Mouse (Mus musculus): Measurements from ENCODE around the gene Wdr76. TPM values are rescaled to one million over a fixed set of nuclear protein-coding genes. Genes with fewer than 3 reads are reported as not detected.
A peak's percentile ranks its signal among the peaks of the same experiment; 100 is the strongest.

Wdr76 gene
- polyA plus RNA-seq, 1 experiment from 2014 or later = 4.2 TPM

GRCm38 (mm10) chr2:121551271-121551670 lies 44.7 kb downstream of the Wdr76 start:
- ATAC-seq (ENCODE audit: low read depth) = no peak
- Histone ChIP-seq H3K4me3 (ENCODE audit: low read depth, low read length) (no peak overlapping the region), H3K4me1 (ENCODE audit: control insufficient read depth, insufficient read depth, low read length) (no peaks in the 10 kb centered on the region), H3K27me3 (ENCODE audit: control insufficient read depth, insufficient read depth, low read length) (no peaks in the 10 kb centered on the region), H3K4me2 (ENCODE audit: low read depth, low read length) (no peak overlapping the region), H3K36me3 (ENCODE audit: control insufficient read depth, insufficient read depth, low read length) (peaks cover 37% of the 10 kb centered on the region), H3K27ac (ENCODE audit: low read depth, low read length) (no peak overlapping the region), H3K9ac (replicated peaks; ENCODE audit: low read depth, low read length) (no peak overlapping the region), H3K9me3 (ENCODE audit: control insufficient read depth, low read length) (no peaks in the 10 kb centered on the region)
- 86% methylated on average over 8 of the region's 8 CpGs for WGBS

- Histone ChIP-seq H3K4me1 (ENCODE audit: control insufficient read depth, insufficient read depth, low read length) (no peaks in the 10 kb centered on the region), H3K4me2 (ENCODE audit: low read depth, low read length) (no peak overlapping the region), H3K9me3 (ENCODE audit: control insufficient read depth, low read length) (no peaks in the 10 kb centered on the region), H3K27me3 (ENCODE audit: control insufficient read depth, insufficient read depth, low read length) (no peaks in the 10 kb centered on the region), H3K27ac (ENCODE audit: low read depth, low read length) (no peak overlapping the region), H3K4me3 (ENCODE audit: low read depth, low read length) (no peak overlapping the region), H3K36me3 (ENCODE audit: control insufficient read depth, insufficient read depth, low read length) (peaks cover 19% of the 10 kb centered on the region), H3K9ac (replicated peaks; ENCODE audit: low read depth, low read length) (no peak overlapping the region)
- 95% methylated on average over 3 of the region's 3 CpGs for WGBS
- ATAC-seq (ENCODE audit: low read depth) = no peak
Observed at GRCm38 (mm10) chr2:121563117-121563516, 56.6 kb downstream of the Wdr76 start.

DNA sequence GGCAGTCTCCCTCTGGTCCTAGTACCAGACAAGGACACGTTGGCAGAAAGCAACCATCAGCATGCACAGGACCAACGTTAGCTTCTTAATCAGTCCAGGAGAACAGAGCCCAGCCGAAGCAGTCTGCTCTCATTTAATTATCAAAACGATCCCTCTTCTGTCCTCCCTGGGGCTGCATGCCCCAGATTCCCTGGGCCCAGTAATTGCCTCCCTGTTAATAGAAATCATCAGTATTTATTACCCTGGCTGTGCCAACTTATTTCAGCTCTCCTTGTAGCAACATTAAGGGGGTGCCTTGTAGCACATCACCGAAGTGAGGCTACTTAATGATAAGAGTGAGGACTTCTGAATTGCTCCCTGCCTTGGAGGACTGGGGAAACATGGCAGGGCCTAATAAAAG lies 59.4 kb downstream of the Wdr76 start:
- peaks cover 14% of the 10 kb centered on the region for H3K36me3 ChIP-seq (ENCODE audit: control insufficient read depth, insufficient read depth, low read length)
- H3K9me3 ChIP-seq (ENCODE audit: control insufficient read depth, low read length) = no peaks in the 10 kb centered on the region
- ATAC-seq (ENCODE audit: low read depth) = no peak
- no peak overlapping the region for H3K27ac ChIP-seq (ENCODE audit: low read depth, low read length)
- H3K27me3 ChIP-seq (ENCODE audit: control insufficient read depth, insufficient read depth, low read length) = no peaks in the 10 kb centered on the region
- H3K4me3 ChIP-seq (ENCODE audit: low read depth, low read length) = no peak overlapping the region
- no peak overlapping the region for H3K4me2 ChIP-seq (ENCODE audit: low read depth, low read length)
- no peak overlapping the region for H3K9ac ChIP-seq (replicated peaks; ENCODE audit: low read depth, low read length)
- 30% methylated on average over 5 of the region's 5 CpGs for WGBS
- H3K4me1 ChIP-seq (ENCODE audit: control insufficient read depth, insufficient read depth, low read length) = no peaks in the 10 kb centered on the region

DNA sequence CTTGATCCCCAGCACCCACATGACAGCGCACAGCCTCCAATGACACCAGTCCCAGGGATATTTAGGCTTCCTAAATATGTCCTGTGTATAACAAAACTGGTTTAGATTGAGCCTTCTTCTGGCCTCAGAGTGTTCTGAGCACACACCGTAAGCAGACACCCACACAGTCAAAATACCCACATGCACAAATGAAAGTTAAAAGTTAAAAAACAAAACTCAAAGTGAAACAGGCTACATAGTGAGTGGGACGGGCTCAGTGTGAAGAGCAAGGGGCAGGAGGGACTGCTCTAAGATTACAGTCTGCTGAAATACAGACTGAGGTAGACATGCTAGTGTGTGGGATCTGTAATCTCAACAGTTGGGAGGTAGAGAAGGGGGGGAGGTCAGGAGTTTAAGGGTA lies 63.5 kb downstream of the Wdr76 start:
- no peak for ATAC-seq (ENCODE audit: low read depth)
- Histone ChIP-seq H3K4me1 (ENCODE audit: control insufficient read depth, insufficient read depth, low read length) (no peaks in the 10 kb centered on the region), H3K4me2 (ENCODE audit: low read depth, low read length) (no peak overlapping the region), H3K9ac (replicated peaks; ENCODE audit: low read depth, low read length) (no peak overlapping the region), H3K27me3 (ENCODE audit: control insufficient read depth, insufficient read depth, low read length) (no peaks in the 10 kb centered on the region), H3K36me3 (ENCODE audit: control insufficient read depth, insufficient read depth, low read length) (peaks cover 15% of the 10 kb centered on the region; the same call in 1 of the 2 replicates), H3K4me3 (ENCODE audit: low read depth, low read length) (no peak overlapping the region), H3K9me3 (ENCODE audit: control insufficient read depth, low read length) (no peaks in the 10 kb centered on the region), H3K27ac (ENCODE audit: low read depth, low read length) (no peak overlapping the region)
- WGBS = 96% methylated on average over 3 of the region's 3 CpGs

DNA sequence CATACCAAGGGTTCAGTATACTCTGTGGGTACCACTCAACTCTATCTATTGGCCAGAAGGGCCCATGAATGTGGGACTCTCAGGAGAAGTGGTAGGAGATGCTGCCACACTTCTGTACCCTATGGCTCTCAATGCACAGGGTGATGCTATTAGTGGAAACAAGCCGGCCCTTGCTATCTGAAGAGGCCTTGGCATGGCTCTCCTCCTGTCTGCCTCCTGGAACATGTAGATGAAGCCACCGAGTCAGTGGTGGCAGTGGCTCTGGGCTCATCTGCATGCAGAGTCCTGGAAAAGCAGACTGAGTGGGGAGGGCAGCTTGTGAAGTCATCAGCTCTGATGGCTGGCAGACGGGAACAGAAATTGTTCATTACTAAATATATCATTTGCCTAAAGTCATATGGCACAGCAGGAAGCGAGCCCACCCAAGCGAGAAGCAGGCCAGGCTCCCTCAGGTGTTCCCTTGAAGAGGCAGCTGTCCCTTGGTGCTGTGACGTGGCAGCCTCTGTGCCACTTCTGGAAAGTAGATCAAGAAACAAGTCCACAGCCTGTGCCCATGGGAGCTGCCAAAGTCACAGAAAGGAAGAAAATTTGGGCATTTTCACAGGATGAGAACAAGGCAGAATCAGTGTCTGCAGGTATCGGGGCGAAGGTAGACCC lies 64.6 kb downstream of the Wdr76 start:
- no peak for ATAC-seq (ENCODE audit: low read depth)
- Histone ChIP-seq H3K4me2 (ENCODE audit: low read depth, low read length) (no peak overlapping the region), H3K27me3 (ENCODE audit: control insufficient read depth, insufficient read depth, low read length) (no peaks in the 10 kb centered on the region), H3K4me1 (ENCODE audit: control insufficient read depth, insufficient read depth, low read length) (no peaks in the 10 kb centered on the region), H3K9ac (replicated peaks; ENCODE audit: low read depth, low read length) (no peak overlapping the region), H3K36me3 (ENCODE audit: control insufficient read depth, insufficient read depth, low read length) (peaks cover 15% of the 10 kb centered on the region; the same call in 1 of the 2 replicates), H3K4me3 (ENCODE audit: low read depth, low read length) (no peak overlapping the region), H3K27ac (ENCODE audit: low read depth, low read length) (no peak overlapping the region), H3K9me3 (ENCODE audit: control insufficient read depth, low read length) (no peaks in the 10 kb centered on the region)
- WGBS = 79% methylated on average over 8 of the region's 8 CpGs

DNA sequence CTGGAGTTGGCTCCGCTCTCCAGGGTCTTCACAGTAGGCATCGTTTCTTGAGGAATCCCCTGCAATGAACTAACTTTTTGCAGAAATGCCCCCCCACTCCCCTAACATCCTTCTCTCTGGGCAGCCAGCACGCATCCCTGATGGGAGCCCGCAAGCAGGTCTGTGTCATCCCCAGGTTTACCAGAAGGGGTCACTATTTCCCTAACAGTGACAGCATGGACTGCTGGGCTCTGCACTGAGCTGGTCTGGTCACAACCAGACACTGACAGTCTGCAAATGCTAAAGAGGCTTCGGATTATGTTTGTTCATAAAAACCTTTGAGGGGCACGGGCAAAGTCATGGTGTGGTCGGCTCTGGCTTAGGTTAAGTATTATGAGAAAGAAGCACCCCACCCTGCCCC lies 65.3 kb downstream of the Wdr76 start:
- Histone ChIP-seq H3K9me3 (ENCODE audit: control insufficient read depth, low read length) (no peaks in the 10 kb centered on the region), H3K4me3 (ENCODE audit: low read depth, low read length) (no peak overlapping the region), H3K4me1 (ENCODE audit: control insufficient read depth, insufficient read depth, low read length) (no peaks in the 10 kb centered on the region), H3K27me3 (ENCODE audit: control insufficient read depth, insufficient read depth, low read length) (no peaks in the 10 kb centered on the region), H3K9ac (replicated peaks; ENCODE audit: low read depth, low read length) (no peak overlapping the region), H3K27ac (ENCODE audit: low read depth, low read length) (no peak overlapping the region), H3K4me2 (ENCODE audit: low read depth, low read length) (no peak overlapping the region), H3K36me3 (ENCODE audit: control insufficient read depth, insufficient read depth, low read length) (peaks cover 15% of the 10 kb centered on the region; the same call in 1 of the 2 replicates)
- peak; percentile 93 for ATAC-seq (ENCODE audit: low read depth)
- WGBS = 22% methylated on average over 7 of the region's 7 CpGs

GRCm38 (mm10) chr2:121574066-121574630 lies 67.6 kb downstream of the Wdr76 start:
- H3K4me2 ChIP-seq (ENCODE audit: low read depth, low read length) = no peak overlapping the region
- 87% methylated on average over 9 of the region's 9 CpGs for WGBS
- H3K4me3 ChIP-seq (ENCODE audit: low read depth, low read length) = no peak overlapping the region
- no peak for ATAC-seq (ENCODE audit: low read depth)
- no peak overlapping the region for H3K27ac ChIP-seq (ENCODE audit: low read depth, low read length)
- H3K4me1 ChIP-seq (ENCODE audit: control insufficient read depth, insufficient read depth, low read length) = no peaks in the 10 kb centered on the region
- no peak overlapping the region for H3K9ac ChIP-seq (replicated peaks; ENCODE audit: low read depth, low read length)
- no peaks in the 10 kb centered on the region for H3K9me3 ChIP-seq (ENCODE audit: control insufficient read depth, low read length)
- H3K36me3 ChIP-seq (ENCODE audit: control insufficient read depth, insufficient read depth, low read length) = peaks cover 9% of the 10 kb centered on the region; the same call in 1 of the 2 replicates
- H3K27me3 ChIP-seq (ENCODE audit: control insufficient read depth, insufficient read depth, low read length) = no peaks in the 10 kb centered on the region

GRCm38 (mm10) chr2:121575741-121576201 lies 69.2 kb downstream of the Wdr76 start:
- WGBS = 54% methylated on average over 8 of the region's 8 CpGs
- no peak for ATAC-seq (ENCODE audit: low read depth)

DNA sequence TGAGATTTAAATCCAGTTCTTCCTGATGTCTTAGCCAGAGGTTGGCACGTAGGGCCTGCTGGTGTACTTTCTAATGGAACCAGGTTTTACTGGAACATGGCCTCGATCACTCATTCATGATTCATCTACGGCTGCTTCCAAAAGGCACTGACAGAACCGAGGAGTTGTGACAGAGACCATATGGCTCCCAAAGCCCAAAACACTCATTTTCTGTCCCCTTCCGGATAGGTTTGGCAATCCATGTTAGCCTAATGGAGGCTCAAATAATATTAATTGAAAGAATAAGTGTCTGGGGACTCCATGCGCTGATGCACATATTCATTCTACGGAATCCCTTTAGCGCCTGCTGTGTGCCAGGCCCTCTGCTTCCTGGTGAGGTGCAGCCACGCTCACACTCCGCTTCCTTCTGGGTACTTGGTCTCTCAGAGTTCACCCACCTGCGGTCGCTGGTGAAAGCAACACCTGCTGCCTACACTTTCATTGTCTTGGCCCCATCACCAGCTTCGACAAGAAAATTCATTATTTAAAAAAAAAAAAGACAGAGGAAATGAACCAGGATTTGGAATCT lies 76.4 kb downstream of the Wdr76 start:
- no peak overlapping the region for H3K9ac ChIP-seq (replicated peaks; ENCODE audit: low read depth, low read length)
- WGBS = 67% methylated on average over 13 of the region's 13 CpGs
- ATAC-seq (ENCODE audit: low read depth) = no peak
- no peak overlapping the region for H3K27ac ChIP-seq (ENCODE audit: low read depth, low read length)
- no peaks in the 10 kb centered on the region for H3K9me3 ChIP-seq (ENCODE audit: control insufficient read depth, low read length)
- H3K36me3 ChIP-seq (ENCODE audit: control insufficient read depth, insufficient read depth, low read length) = 0 out of 2 replicates have a peak, but pooled peaks cover 4% of the 10 kb centered on the region
- no peaks in the 10 kb centered on the region for H3K27me3 ChIP-seq (ENCODE audit: control insufficient read depth, insufficient read depth, low read length)
- no peak overlapping the region for H3K4me3 ChIP-seq (ENCODE audit: low read depth, low read length)
- H3K4me1 ChIP-seq (ENCODE audit: control insufficient read depth, insufficient read depth, low read length) = no peaks in the 10 kb centered on the region
- no peak overlapping the region for H3K4me2 ChIP-seq (ENCODE audit: low read depth, low read length)

More at GRCm38 (mm10) chr2:121575741-121576201, 69.2 kb downstream of the Wdr76 start:
- no peaks in the 10 kb centered on the region for H3K27me3 ChIP-seq (ENCODE audit: control insufficient read depth, insufficient read depth, low read length)
- no peak overlapping the region for H3K4me3 ChIP-seq (ENCODE audit: low read depth, low read length)
- H3K36me3 ChIP-seq (ENCODE audit: control insufficient read depth, insufficient read depth, low read length) = peaks cover 5% of the 10 kb centered on the region; the same call in 1 of the 2 replicates
- H3K9ac ChIP-seq (replicated peaks; ENCODE audit: low read depth, low read length) = no peak overlapping the region
- H3K4me1 ChIP-seq (ENCODE audit: control insufficient read depth, insufficient read depth, low read length) = no peaks in the 10 kb centered on the region
- H3K4me2 ChIP-seq (ENCODE audit: low read depth, low read length) = no peak overlapping the region
- no peaks in the 10 kb centered on the region for H3K9me3 ChIP-seq (ENCODE audit: control insufficient read depth, low read length)
- no peak overlapping the region for H3K27ac ChIP-seq (ENCODE audit: low read depth, low read length)
